Mouse (Mus musculus) lung, postnatal 36 days (tissue): ENCODE measurements around the gene Thrap3.
"Not testable (repeated sequence)": the region's sequence is repeated elsewhere in the genome, so short reads cannot be mapped to it uniquely, and the experiment has no call there.

Experiments
- DNase-seq: peaks from one replicate; pipeline ENCODE4 v3.0.0; 2022; ENCODE audit warnings: mixed read lengths

Gene Thrap3

GRCm38 (mm10) chr4:126202303-126203181 is at the start of gene Thrap3:
Gene Thrap3 (minus strand): TSS chr4:126202760.
- DNase-seq: peak; percentile 99

- peak; percentile 82 for DNase-seq
Measured at GRCm38 (mm10) chr4:126251655-126252254, 49.2 kb upstream of the Thrap3 start.

- no peak for DNase-seq
Measured at GRCm38 (mm10) chr4:126250659-126251058, 48.1 kb upstream of the Thrap3 start.

GRCm38 (mm10) chr4:126248261-126248868 is 45.8 kb upstream of the Thrap3 start:
- no peak for DNase-seq

- DNase-seq: no peak
Measured at GRCm38 (mm10) chr4:126246202-126246889, 43.8 kb upstream of the Thrap3 start.

GRCm38 (mm10) chr4:126242510-126242909 is 40.0 kb upstream of the Thrap3 start:
- no peak for DNase-seq

- DNase-seq: no peak
Measured at GRCm38 (mm10) chr4:126241956-126242355, 39.4 kb upstream of the Thrap3 start.

- DNase-seq: no peak
Measured at GRCm38 (mm10) chr4:126239862-126240475, 37.4 kb upstream of the Thrap3 start.

- DNase-seq: peak; percentile 73
Measured at GRCm38 (mm10) chr4:126237721-126238242, 35.2 kb upstream of the Thrap3 start.

GRCm38 (mm10) chr4:126236467-126237280 is 34.1 kb upstream of the Thrap3 start:
- peak; percentile 87 for DNase-seq

- DNase-seq: no peak
Measured at GRCm38 (mm10) chr4:126235191-126235590, 32.6 kb upstream of the Thrap3 start.

GRCm38 (mm10) chr4:126234496-126235175 is 32.1 kb upstream of the Thrap3 start:
- peak; percentile 79 for DNase-seq

- DNase-seq: no peak
Measured at GRCm38 (mm10) chr4:126233676-126234308, 31.2 kb upstream of the Thrap3 start.

GRCm38 (mm10) chr4:126229900-126230299 is 27.3 kb upstream of the Thrap3 start:
- no peak for DNase-seq

- no peak for DNase-seq
Measured at GRCm38 (mm10) chr4:126228144-126228543, 25.6 kb upstream of the Thrap3 start.

GRCm38 (mm10) chr4:126227077-126227761 is 24.7 kb upstream of the Thrap3 start:
- peak; percentile 95 for DNase-seq

- no peak for DNase-seq
Measured at GRCm38 (mm10) chr4:126226640-126227039, 24.1 kb upstream of the Thrap3 start.

- DNase-seq: no peak
Measured at GRCm38 (mm10) chr4:126222631-126223030, 20.1 kb upstream of the Thrap3 start.

- no peak for DNase-seq
Measured at GRCm38 (mm10) chr4:126220045-126220444, 17.5 kb upstream of the Thrap3 start.

- not testable (repeated sequence) for DNase-seq
Measured at GRCm38 (mm10) chr4:126219540-126219939, 17.0 kb upstream of the Thrap3 start.
